Mouse (Mus musculus): Measurements from ENCODE around the gene Lcn11.

DNA sequence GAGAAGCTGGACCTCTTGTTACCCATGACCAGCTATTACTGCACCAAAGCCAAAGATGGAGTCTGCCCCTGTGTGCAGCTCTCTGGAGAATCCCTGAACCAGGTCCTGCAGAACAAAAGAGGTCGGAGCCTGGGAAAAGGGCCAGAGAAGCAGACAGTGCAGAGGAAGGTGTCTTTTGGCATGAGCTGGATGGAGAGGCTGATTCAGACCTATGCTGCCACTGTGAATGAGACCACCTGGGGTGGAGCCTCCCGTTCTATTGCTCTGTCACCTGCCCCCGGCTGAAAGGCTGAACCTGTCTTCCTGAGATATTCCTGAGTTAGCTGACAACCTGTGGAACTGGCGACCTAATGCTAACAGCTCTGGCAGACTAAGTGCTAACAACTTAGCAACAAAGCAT, 4.1 kb downstream of the Lcn11 start:
- TF ChIP-seq MAFK (IDR thresholded peaks at IDR 0.05; ENCODE audit: borderline replicate concordance, low read depth, low read length) (no peak), POLR2AphosphoS2 (IDR thresholded peaks at IDR 0.05; ENCODE audit: low read length) (no peak)

Data from MEL (cell line).